Mouse (Mus musculus): ENCODE results near the gene Tbc1d25. TPM values are rescaled to one million over a fixed set of nuclear protein-coding genes. Genes with fewer than 3 reads are reported as not detected.

The Tbc1d25 gene
- total RNA-seq, 4 experiments from 2014 or later: 3.1 to 5.5 (median 4.4) TPM

Other genes with a start within 250 kb of the Tbc1d25 start
- not detected for gene Eras, start 247.6 kb downstream of the Tbc1d25 start, total RNA-seq (2022)
- gene Hdac6, start 228.3 kb downstream of the Tbc1d25 start, total RNA-seq (2022): 10 to 100 TPM; 10.4 to 11.5 (median 10.9) TPM
- gene Gata1, start 198.1 kb downstream of the Tbc1d25 start, total RNA-seq (2022): under 1 TPM in 1 of 4 experiments, not detected in 3; 0.32 TPM
- gene Glod5, start 157.7 kb downstream of the Tbc1d25 start, total RNA-seq (2022): not detected
- gene Suv39h1, start 101.4 kb downstream of the Tbc1d25 start, total RNA-seq (2022): 1 to 10 TPM; 4.0 to 6.4 (median 4.5) TPM
- gene Was, start 85.7 kb downstream of the Tbc1d25 start, total RNA-seq (2022): 1 to 10 TPM; 1.3 to 2.5 (median 1.6) TPM
- gene Wdr13, start 43.3 kb downstream of the Tbc1d25 start, total RNA-seq (2022): 10 to 100 TPM; 34.2 to 48.2 (median 41.0) TPM
- gene Rbm3, start 30.3 kb downstream of the Tbc1d25 start, total RNA-seq (2022): 100 to 1,000 TPM in 1 of 4 experiments, 10 to 100 TPM in 3; 38.2 to 113 (median 59.5) TPM
- 10 to 100 TPM; 14.5 to 21.8 (median 17.8) TPM for gene Ebp, start 17.3 kb upstream of the Tbc1d25 start, total RNA-seq (2022)
- 1 to 10 TPM; 2.1 to 3.9 (median 2.9) TPM for gene Porcn, start 30.3 kb upstream of the Tbc1d25 start, total RNA-seq (2022)
- 10 to 100 TPM in 3 of 4 experiments, 1 to 10 TPM in 1; 9.8 to 12.3 (median 11.2) TPM for gene Ftsj1, start 76.2 kb upstream of the Tbc1d25 start, total RNA-seq (2022)
- gene Slc38a5, start 95.0 kb upstream of the Tbc1d25 start, total RNA-seq (2022): under 1 TPM in 3 of 4 experiments, not detected in 1; 0.31 to 0.98 (median 0.43) TPM
- not detected for gene Ssxb10, start 151.2 kb upstream of the Tbc1d25 start, total RNA-seq (2022)
- not detected for gene Ssxb9, start 190.8 kb upstream of the Tbc1d25 start, total RNA-seq (2022)
- gene Ssxb1, start 237.1 kb upstream of the Tbc1d25 start, total RNA-seq (2022): not detected